18 mouse cellular contexts compared by ENCODE assay signal in genomic region chr9:57139571-57139970, GRCm38 (mm10). TPM values are rescaled to one million over a fixed set of nuclear protein-coding genes. Genes with fewer than 3 reads are reported as not detected.
DNase-seq lines count a peak whose midpoint lies in the region; ATAC-seq lines count a peak whose summit lies in the region.
"Had no signal": no experiment of that assay in that cellular context is flagged by ENCODE, and none has a peak within 500 bp of the region (broad histone marks: within the 10 kb centered on the region; RNA-seq: fewer than 3 reads in every experiment).

No protein-coding gene starts in this region.

- H3K9ac ChIP-seq in liver, embryonic 13.5 days: no peak overlapping the region
- no peak overlapping the region for H3K9ac ChIP-seq in liver, embryonic 12.5 days
- H3K9ac ChIP-seq in midbrain, embryonic 13.5 days (replicated peaks): 0 out of 2 replicates have a peak overlapping the region, but pooled peaks have one; percentile 4
- no peak overlapping the region for H3K9ac ChIP-seq in midbrain, embryonic 16.5 days (ENCODE audit: low read depth, low read length)
- H3K9ac ChIP-seq: forebrain, embryonic 13.5 days; forebrain, postnatal 0 days; heart, embryonic 13.5 days had no signal

- no peak overlapping the region for H3K4me3 ChIP-seq in liver, embryonic 13.5 days (replicated peaks)
- H3K4me3 ChIP-seq in liver, embryonic 12.5 days: no peak overlapping the region
- no peak overlapping the region for H3K4me3 ChIP-seq in midbrain, embryonic 13.5 days (replicated peaks)
- no peak overlapping the region for H3K4me3 ChIP-seq in midbrain, embryonic 16.5 days (ENCODE audit: low read depth, low read length)
- H3K4me3 ChIP-seq: embryonic facial prominence, embryonic 10.5 days; forebrain, embryonic 13.5 days; heart, embryonic 13.5 days had no signal

- no peak overlapping the region for H3K27ac ChIP-seq in liver, embryonic 13.5 days
- no peak overlapping the region for H3K27ac ChIP-seq in liver, embryonic 12.5 days
- no peak overlapping the region for H3K27ac ChIP-seq in midbrain, embryonic 13.5 days
- no peak overlapping the region for H3K27ac ChIP-seq in midbrain, embryonic 16.5 days (ENCODE audit: low read length)
- H3K27ac ChIP-seq: embryonic facial prominence, embryonic 10.5 days; forebrain, embryonic 13.5 days; heart, embryonic 13.5 days had no signal

- no peaks in the 10 kb centered on the region for H3K4me1 ChIP-seq in liver, embryonic 13.5 days (replicated peaks)
- no peaks in the 10 kb centered on the region for H3K4me1 ChIP-seq in liver, embryonic 12.5 days
- H3K4me1 ChIP-seq in midbrain, embryonic 13.5 days (replicated peaks): no peaks in the 10 kb centered on the region
- H3K4me1 ChIP-seq in midbrain, embryonic 16.5 days (ENCODE audit: control insufficient read depth, insufficient read depth, low read length): no peaks in the 10 kb centered on the region
- H3K4me1 ChIP-seq: embryonic facial prominence, embryonic 10.5 days; forebrain, embryonic 13.5 days; heart, embryonic 13.5 days had no signal

- no peak for DNase-seq in liver, embryonic 13.5 days
- DNase-seq in R1 (ENCODE audit: low read depth, low spot score): peak; percentile 51
- no peak for DNase-seq in retina, postnatal 1 day
- DNase-seq: adrenal gland, postnatal 14 days; cerebellum, adult 11-12 months; cerebellum, postnatal 10 days; forebrain, postnatal 0 days; gastrocnemius, postnatal 14 days; heart, postnatal 36 days had no signal

- no peak overlapping the region for H3K4me2 ChIP-seq in liver, embryonic 13.5 days
- no peak overlapping the region for H3K4me2 ChIP-seq in liver, embryonic 12.5 days
- H3K4me2 ChIP-seq in midbrain, embryonic 13.5 days (replicated peaks): no peak overlapping the region
- no peak overlapping the region for H3K4me2 ChIP-seq in midbrain, embryonic 16.5 days (ENCODE audit: low read length)
- H3K4me2 ChIP-seq: forebrain, embryonic 13.5 days; heart, embryonic 13.5 days had no signal

- peak; percentile 19; the same call in 1 of the 2 replicates for ATAC-seq in liver, embryonic 13.5 days (ENCODE audit: low read depth)
- ATAC-seq in liver, embryonic 12.5 days: no peak; the same call in 1 of the 2 replicates
- ATAC-seq in midbrain, embryonic 13.5 days: 0 out of 2 replicates have a peak, but pooled peaks have one; percentile 10
- ATAC-seq in midbrain, embryonic 16.5 days: no peak
- ATAC-seq: activated CD4-positive, CD25-positive, alpha-beta regulatory T cell, adult 4 months; forebrain, embryonic 13.5 days; forebrain, postnatal 0 days; hindbrain, embryonic 16.5 days had no signal

- peaks cover 72% of the 10 kb centered on the region for H3K36me3 ChIP-seq in liver, embryonic 13.5 days
- H3K36me3 ChIP-seq in liver, embryonic 12.5 days: peaks cover 84% of the 10 kb centered on the region
- H3K36me3 ChIP-seq in midbrain, embryonic 13.5 days: peaks cover 96% of the 10 kb centered on the region
- H3K36me3 ChIP-seq in midbrain, embryonic 16.5 days (ENCODE audit: control insufficient read depth, insufficient read depth, low read length): peaks cover 32% of the 10 kb centered on the region

- H3K27me3 ChIP-seq in liver, embryonic 13.5 days: no peaks in the 10 kb centered on the region
- H3K27me3 ChIP-seq in liver, embryonic 12.5 days (replicated peaks): no peaks in the 10 kb centered on the region
- H3K27me3 ChIP-seq in midbrain, embryonic 13.5 days: no peaks in the 10 kb centered on the region
- H3K27me3 ChIP-seq in midbrain, embryonic 16.5 days (ENCODE audit: control insufficient read depth, insufficient read depth, low read depth, low read length): no peaks in the 10 kb centered on the region
- H3K27me3 ChIP-seq: forebrain, embryonic 13.5 days; heart, embryonic 13.5 days had no signal

- whole genome bisulfite sequencing in liver, embryonic 13.5 days (ENCODE audit: insufficient replicate concordance): 74% methylated on average over 5 of the region's 5 CpGs
- 83% methylated on average over 5 of the region's 5 CpGs for WGBS in liver, embryonic 12.5 days (ENCODE audit: insufficient replicate concordance)
- WGBS in midbrain, embryonic 13.5 days: 82% methylated on average over 5 of the region's 5 CpGs
- 88% methylated on average over 5 of the region's 5 CpGs for WGBS in midbrain, embryonic 16.5 days

- H3K9me3 ChIP-seq in liver, embryonic 13.5 days (replicated peaks): no peaks in the 10 kb centered on the region
- no peaks in the 10 kb centered on the region for H3K9me3 ChIP-seq in liver, embryonic 12.5 days (replicated peaks)
- H3K9me3 ChIP-seq in midbrain, embryonic 13.5 days: no peaks in the 10 kb centered on the region
- no peaks in the 10 kb centered on the region for H3K9me3 ChIP-seq in midbrain, embryonic 16.5 days (replicated peaks; ENCODE audit: control insufficient read depth, low read length, poor library complexity, severe bottlenecking)
- H3K9me3 ChIP-seq: embryonic facial prominence, embryonic 10.5 days; forebrain, embryonic 13.5 days; G1E; heart, embryonic 13.5 days had no signal

RNA-seq across cellular contexts. Expression of gene Neil1, which starts 8.5 kb away (rescaled TPM):
- polyA plus RNA-seq in liver, embryonic 13.5 days (2015; fragmentation: Nextera tagmentation; extraction: Ambion mirVana): 1.6 and 1.9 TPM in 2 replicates
- 2.2 and 2.5 TPM in 2 replicates for polyA plus RNA-seq in liver, embryonic 12.5 days (2016; fragmentation: Nextera tagmentation; extraction: Ambion mirVana)
- polyA plus RNA-seq in midbrain, embryonic 13.5 days (2015; fragmentation: Nextera tagmentation; extraction: Ambion mirVana): 10.4 TPM in 2 replicates
- 8.2 and 8.6 TPM in 2 replicates for polyA plus RNA-seq in midbrain, embryonic 16.5 days (2015; fragmentation: Nextera tagmentation; extraction: Ambion mirVana)

RNA-seq across cellular contexts. Expression of gene Man2c1, which starts 9.1 kb away (rescaled TPM):
- polyA plus RNA-seq in liver, embryonic 13.5 days (2015; fragmentation: Nextera tagmentation; extraction: Ambion mirVana): 17.3 and 19.5 TPM in 2 replicates
- polyA plus RNA-seq in liver, embryonic 12.5 days (2016; fragmentation: Nextera tagmentation; extraction: Ambion mirVana): 31.5 and 35.4 TPM in 2 replicates
- 69.3 and 70.0 TPM in 2 replicates for polyA plus RNA-seq in midbrain, embryonic 13.5 days (2015; fragmentation: Nextera tagmentation; extraction: Ambion mirVana)
- 94.0 TPM in 2 replicates for polyA plus RNA-seq in midbrain, embryonic 16.5 days (2015; fragmentation: Nextera tagmentation; extraction: Ambion mirVana)

RNA-seq across cellular contexts. Expression of gene Commd4, which starts 18.6 kb away (rescaled TPM):
- polyA plus RNA-seq in liver, embryonic 13.5 days (2015; fragmentation: Nextera tagmentation; extraction: Ambion mirVana): 51.1 and 58.1 TPM in 2 replicates
- 62.8 and 64.2 TPM in 2 replicates for polyA plus RNA-seq in liver, embryonic 12.5 days (2016; fragmentation: Nextera tagmentation; extraction: Ambion mirVana)
- 169 and 177 TPM in 2 replicates for polyA plus RNA-seq in midbrain, embryonic 13.5 days (2015; fragmentation: Nextera tagmentation; extraction: Ambion mirVana)
- 191 and 202 TPM in 2 replicates for polyA plus RNA-seq in midbrain, embryonic 16.5 days (2015; fragmentation: Nextera tagmentation; extraction: Ambion mirVana)

Comparison
In these comparisons a context has a peak if more than half of its experiments do, and no peak if none do; other contexts are left out.
1. ATAC-seq: peak in liver, embryonic 13.5 days (single experiment) and midbrain, embryonic 13.5 days (single experiment); none in liver, embryonic 12.5 days (single experiment) and midbrain, embryonic 16.5 days (single experiment).